Mouse (Mus musculus) liver, embryonic 14 days (tissue): Measurements from ENCODE around the gene Golgb1. TPM values are rescaled to one million over a fixed set of nuclear protein-coding genes. Genes with fewer than 3 reads are reported as not detected.

Experiments used
- polyA plus RNA-seq: library from polyadenylated mRNA; depleted of rRNA; stranded (reverse); fragments of >200 nt; gene quantifications from 2 replicates; pipeline ENCODE4 v1.2.3, GENCODE M21; 2012; rRNA removed

The Golgb1 gene
- 10.6 and 12.8 TPM in 2 replicates for polyA plus RNA-seq

GRCm38 (mm10) chr16:36874583-36875275, at the start of gene Golgb1, which contains the start of gene Eaf2:
TSS of gene Golgb1 (plus strand) at chr16:36875140.
TSS of gene Eaf2 (minus strand) at chr16:36875003.

GRCm38 (mm10) chr16:36828054-36828786, 46.7 kb upstream of the Golgb1 start, which contains the start of gene Iqcb1:
TSS of gene Iqcb1 (plus strand) at chr16:36828385.

GRCm38 (mm10) chr16:36934841-36935620, 60.1 kb downstream of the Golgb1 start, which contains the start of gene Hcls1:
TSS of gene Hcls1 (plus strand) at chr16:36934983.

Other genes with a start within 250 kb of the Golgb1 start
- gene Cd86, start 209.1 kb upstream of the Golgb1 start, polyA plus RNA-seq: 4.4 and 5.2 TPM in 2 replicates
- gene Ildr1, start 181.2 kb upstream of the Golgb1 start, polyA plus RNA-seq: 0.02 and 0.05 TPM in 2 replicates
- 2.0 and 3.6 TPM in 2 replicates for gene Slc15a2, start 90.2 kb upstream of the Golgb1 start, polyA plus RNA-seq
- 4.2 and 4.5 TPM in 2 replicates for gene Iqcb1, start 46.8 kb upstream of the Golgb1 start, polyA plus RNA-seq
- gene Eaf2, start 137 bp upstream of the Golgb1 start, polyA plus RNA-seq: 0.17 and 0.30 TPM in 2 replicates
- 12.0 and 14.1 TPM in 2 replicates for gene Hcls1, start 59.8 kb downstream of the Golgb1 start, polyA plus RNA-seq
- gene Fbxo40, start 115.3 kb downstream of the Golgb1 start, polyA plus RNA-seq: 0.02 TPM in 2 replicates
- 9.9 and 10.5 TPM in 2 replicates for gene Polq, start 136.6 kb downstream of the Golgb1 start, polyA plus RNA-seq